Mouse (Mus musculus): ENCODE results near the gene Mical2.

Mical2 gene

GRCm38 (mm10) chr7:112390937-112391605 is 165.4 kb downstream of the Mical2 start:
- no peak for DNase-seq (ENCODE audit: low read depth, low spot score)

GRCm38 (mm10) chr7:112397786-112398185 is 172.1 kb downstream of the Mical2 start:
- DNase-seq (ENCODE audit: low read depth, low spot score): no peak

- DNase-seq (ENCODE audit: low read depth, low spot score): no peak
Measured at GRCm38 (mm10) chr7:112399425-112400170, 173.9 kb downstream of the Mical2 start.

GRCm38 (mm10) chr7:112400175-112400574 is 174.5 kb downstream of the Mical2 start:
- peak; percentile 40 for DNase-seq (ENCODE audit: low read depth, low spot score)

- DNase-seq (ENCODE audit: low read depth, low spot score): no peak
Measured at GRCm38 (mm10) chr7:112405061-112405460, 179.4 kb downstream of the Mical2 start.

- DNase-seq (ENCODE audit: low read depth, low spot score): no peak
Measured at GRCm38 (mm10) chr7:112405578-112405977, 179.9 kb downstream of the Mical2 start.

- no peak for DNase-seq (ENCODE audit: low read depth, low spot score)
Measured at GRCm38 (mm10) chr7:112407597-112407996, 181.9 kb downstream of the Mical2 start.

GRCm38 (mm10) chr7:112409991-112410390 is 184.3 kb downstream of the Mical2 start:
- no peak for DNase-seq (ENCODE audit: low read depth, low spot score)

GRCm38 (mm10) chr7:112413286-112413685 is 187.6 kb downstream of the Mical2 start:
- DNase-seq (ENCODE audit: low read depth, low spot score): no peak

- DNase-seq (ENCODE audit: low read depth, low spot score): peak; percentile 28
Measured at GRCm38 (mm10) chr7:112416058-112416526, 190.4 kb downstream of the Mical2 start.

- no peak for DNase-seq (ENCODE audit: low read depth, low spot score)
Measured at GRCm38 (mm10) chr7:112416730-112417513, 191.3 kb downstream of the Mical2 start.

GRCm38 (mm10) chr7:112417598-112417997 is 191.9 kb downstream of the Mical2 start:
- no peak for DNase-seq (ENCODE audit: low read depth, low spot score)

- DNase-seq (ENCODE audit: low read depth, low spot score): no peak
Measured at GRCm38 (mm10) chr7:112423438-112423837, 197.8 kb downstream of the Mical2 start.

- DNase-seq (ENCODE audit: low read depth, low spot score): no peak
Measured at GRCm38 (mm10) chr7:112426811-112427210, 201.2 kb downstream of the Mical2 start.

- DNase-seq (ENCODE audit: low read depth, low spot score): no peak
Measured at GRCm38 (mm10) chr7:112427357-112428157, 201.9 kb downstream of the Mical2 start, which contains the start of gene Parva. TSS of gene Parva (plus strand) at chr7:112427505.

- no peak for DNase-seq (ENCODE audit: low read depth, low spot score)
Measured at GRCm38 (mm10) chr7:112428158-112428535, 202.5 kb downstream of the Mical2 start.

- DNase-seq (ENCODE audit: low read depth, low spot score): no peak
Measured at GRCm38 (mm10) chr7:112439846-112440245, 214.2 kb downstream of the Mical2 start.

- DNase-seq (ENCODE audit: low read depth, low spot score): no peak
Measured at GRCm38 (mm10) chr7:112444152-112444984, 218.7 kb downstream of the Mical2 start.

- DNase-seq (ENCODE audit: low read depth, low spot score): no peak
Measured at GRCm38 (mm10) chr7:112444985-112445367, 219.3 kb downstream of the Mical2 start.

- DNase-seq (ENCODE audit: low read depth, low spot score): no peak
Measured at GRCm38 (mm10) chr7:112446498-112446897, 220.8 kb downstream of the Mical2 start.

Data from CD4-positive helper T cell, adult 2 months (primary cell).